Mouse (Mus musculus): ENCODE measurements at regions not wholly inside any gene's neighbourhood (a gene's known extent, or its start where the extent isn't known, plus 50 kb on each side); places are given as distances from the start of the nearest gene placed in this dataset.

DNA sequence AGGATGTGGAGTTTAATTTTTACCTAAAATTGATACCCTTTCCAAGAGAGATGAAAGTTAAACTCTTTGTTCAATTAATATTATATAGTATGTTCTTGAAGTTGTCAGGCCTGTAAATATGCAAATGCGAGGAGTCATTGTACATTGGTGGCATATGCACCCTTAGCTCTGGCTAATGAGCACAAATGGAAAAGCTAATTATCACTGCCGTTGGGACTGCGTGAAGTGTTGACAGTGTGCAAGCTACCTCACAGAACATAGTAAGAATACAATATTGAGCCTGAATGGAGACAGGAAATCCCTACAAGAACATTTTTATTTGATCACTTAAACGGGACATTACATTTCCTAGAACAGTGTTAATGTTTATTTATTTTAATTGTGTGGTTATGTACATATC, 241.5 kb upstream of the Dlgap1 start:
- TF ChIP-seq CTCF (IDR thresholded peaks at IDR 0.05; ENCODE audit: low read depth) (no peak), EP300 (IDR thresholded peaks at IDR 0.05; ENCODE audit: low read depth) (no peak)
